Mouse (Mus musculus): Measurements from ENCODE around the gene Sox15.

The Sox15 gene

GRCm38 (mm10) chr11:69703814-69704612, 48.9 kb downstream of the Sox15 start:
- peak; percentile 60 for DNase-seq

GRCm38 (mm10) chr11:69704613-69705010, 49.5 kb downstream of the Sox15 start:
- no peak for DNase-seq

All from heart, adult 11 months (tissue).